Mouse (Mus musculus): Measurements from ENCODE around the gene Cmtr1. TPM values are rescaled to one million over a fixed set of nuclear protein-coding genes. Genes with fewer than 3 reads are reported as not detected.
"Not testable (repeated sequence)": the region's sequence is repeated elsewhere in the genome, so short reads cannot be mapped to it uniquely, and the experiment has no call there.

Cmtr1 gene
- total RNA-seq, 2 experiments from 2014 or later, result 52.4 to 99.0 TPM

DNA sequence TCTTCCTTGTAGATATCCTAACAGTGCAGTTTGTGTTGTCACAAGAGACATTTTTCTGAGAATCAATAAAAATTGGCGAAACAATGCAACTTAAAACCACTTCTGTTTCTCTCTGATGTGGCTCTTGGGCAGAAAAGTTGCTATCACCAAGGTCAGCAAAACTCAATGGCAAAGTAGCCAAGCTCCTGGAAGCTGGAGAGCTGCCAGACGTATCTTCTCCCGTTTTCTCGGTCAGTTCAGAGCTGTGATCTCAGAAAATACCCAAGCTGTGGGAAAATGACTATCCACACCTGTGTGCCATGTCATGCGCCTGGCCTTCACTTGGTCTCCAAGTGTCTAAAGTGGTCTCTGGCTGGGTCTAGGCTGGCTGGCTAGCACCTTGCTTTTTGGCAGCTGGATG lies 45.5 kb downstream of the Cmtr1 start:
- peak; percentile 67 for DNase-seq

DNA sequence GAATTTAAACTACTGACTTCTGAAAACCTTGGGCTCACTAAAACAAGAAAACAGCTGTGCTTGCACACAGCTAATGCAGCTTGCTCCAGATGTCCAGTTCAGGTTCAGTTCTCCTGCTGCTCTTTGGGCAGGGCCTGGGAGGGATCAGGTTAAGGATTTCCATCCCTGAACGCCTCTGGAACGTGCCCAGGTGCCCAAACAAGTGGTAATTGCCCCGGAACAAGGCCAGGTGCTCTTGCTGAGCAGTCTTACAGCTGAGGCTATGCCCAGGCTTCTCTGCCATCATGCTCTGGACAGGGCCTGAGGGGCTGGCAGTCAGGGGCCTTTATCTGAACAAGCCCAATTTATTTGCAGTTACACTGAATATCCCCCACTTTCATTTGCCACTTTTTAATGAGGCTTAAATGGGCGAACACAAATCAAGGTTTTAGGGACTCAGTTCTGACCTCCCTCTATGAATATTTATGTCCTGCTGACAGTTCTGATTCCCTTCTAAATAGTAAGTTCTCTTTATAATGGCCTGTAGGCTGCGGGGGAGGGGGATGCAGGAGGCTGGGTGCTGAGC lies 46.7 kb downstream of the Cmtr1 start:
- DNase-seq, result no peak

DNA sequence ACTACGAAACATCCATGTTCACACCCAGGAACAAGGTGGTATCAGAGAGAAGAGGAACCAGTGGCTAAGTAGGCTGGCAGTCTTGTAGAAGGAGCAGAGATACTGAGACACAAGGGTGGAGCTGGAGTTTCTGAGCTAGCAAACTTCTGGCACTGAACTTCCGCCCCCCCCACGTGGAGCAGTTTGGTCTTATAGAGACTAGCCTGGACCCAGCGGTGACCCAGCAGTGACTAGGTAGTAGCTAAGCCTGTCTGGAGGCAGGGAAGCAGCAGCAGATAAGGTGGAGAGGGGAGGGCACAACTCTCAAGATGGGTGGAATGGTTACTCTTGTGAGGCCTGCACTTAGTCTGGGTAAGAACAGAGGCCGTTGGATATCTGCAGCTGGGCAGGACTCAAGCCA lies 48.4 kb downstream of the Cmtr1 start:
- no peak for DNase-seq

DNA sequence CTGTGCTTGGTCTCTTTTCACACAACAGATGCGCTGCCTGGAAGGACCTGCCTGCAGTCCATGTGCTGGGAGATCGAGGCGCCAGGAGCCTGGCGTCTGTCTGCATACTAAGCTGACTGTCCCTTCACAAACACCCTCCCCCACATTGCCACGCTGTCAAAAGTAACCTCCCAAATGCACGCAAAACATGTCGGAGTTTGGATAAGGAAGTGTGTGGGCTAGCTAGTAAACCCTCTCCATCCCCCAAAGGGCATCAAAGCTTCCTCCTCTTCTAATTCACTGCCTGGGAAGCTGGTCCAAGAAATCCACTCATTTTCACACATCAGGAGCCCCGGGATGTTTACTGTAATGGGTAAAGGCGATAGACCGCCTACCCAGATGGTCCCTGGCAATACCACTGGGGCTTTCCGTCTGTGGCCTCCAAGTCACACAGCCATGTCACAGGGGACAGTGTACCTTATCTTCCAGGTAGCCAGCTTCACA lies 50.2 kb downstream of the Cmtr1 start:
- DNase-seq, result no peak

DNA sequence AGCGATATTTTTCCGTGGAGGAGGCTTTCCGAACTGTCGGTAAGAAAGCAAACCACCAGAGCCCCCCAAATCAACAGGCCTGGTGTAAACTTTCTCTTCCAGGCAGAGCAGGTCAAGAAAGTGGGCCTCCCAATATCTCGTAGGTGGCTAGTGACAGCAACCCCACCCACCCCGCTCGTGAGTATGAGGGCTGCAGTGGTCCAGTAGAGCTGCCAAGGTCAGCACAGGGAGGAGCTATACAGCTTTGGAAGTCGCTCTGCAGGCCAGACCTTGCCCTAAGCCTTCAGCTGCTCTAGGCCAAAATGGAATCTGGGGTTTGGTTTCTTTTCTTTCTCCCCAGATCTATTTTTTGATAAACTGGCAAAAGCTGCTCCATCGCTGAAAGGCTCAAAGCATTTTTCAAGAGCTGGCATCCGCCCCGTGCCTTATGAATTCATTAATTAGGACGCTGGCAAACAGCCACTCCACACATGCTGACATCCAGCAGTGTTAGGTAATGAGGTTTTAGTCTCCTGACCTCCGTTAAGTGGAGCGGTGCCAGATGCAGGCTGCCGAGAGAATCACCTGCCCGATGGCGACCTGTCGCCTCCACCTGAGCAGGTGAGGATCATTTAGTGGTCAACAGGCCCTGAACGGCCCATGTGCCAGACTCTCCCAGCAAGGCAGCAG lies 50.8 kb downstream of the Cmtr1 start:
- peak; percentile 53 for DNase-seq

DNA sequence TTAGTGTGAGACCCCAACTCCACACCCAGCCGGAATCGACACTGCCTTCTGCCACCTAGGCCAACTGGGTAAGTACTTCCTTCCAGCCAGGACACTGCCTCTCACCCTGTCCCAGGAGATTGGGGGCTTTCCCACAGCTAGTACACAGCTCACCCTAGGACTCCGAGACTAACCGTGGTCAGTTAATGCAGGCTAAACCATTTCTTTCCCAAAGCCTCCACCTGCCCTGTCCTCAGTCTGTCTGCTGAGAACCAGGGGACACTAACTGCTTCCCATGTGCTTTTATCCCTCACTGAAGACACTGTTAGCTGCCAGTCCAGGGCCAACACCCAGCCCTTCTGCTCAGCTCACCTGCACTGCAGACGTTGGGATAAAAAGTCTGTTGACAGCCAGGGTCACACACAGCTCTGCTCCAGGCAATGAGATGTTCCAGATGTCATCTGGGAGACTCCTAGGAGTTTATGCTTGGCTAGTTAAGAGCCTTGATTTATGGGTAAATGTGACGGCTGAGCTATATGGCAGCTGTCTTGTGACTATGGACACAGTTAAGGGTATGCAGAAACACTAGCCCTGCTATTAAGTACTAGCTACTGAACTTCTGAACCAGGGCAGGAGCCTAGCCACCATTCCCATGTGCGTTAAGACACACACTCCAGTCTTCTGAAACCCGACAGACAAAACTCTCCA lies 51.5 kb downstream of the Cmtr1 start:
- DNase-seq, result no peak

DNA sequence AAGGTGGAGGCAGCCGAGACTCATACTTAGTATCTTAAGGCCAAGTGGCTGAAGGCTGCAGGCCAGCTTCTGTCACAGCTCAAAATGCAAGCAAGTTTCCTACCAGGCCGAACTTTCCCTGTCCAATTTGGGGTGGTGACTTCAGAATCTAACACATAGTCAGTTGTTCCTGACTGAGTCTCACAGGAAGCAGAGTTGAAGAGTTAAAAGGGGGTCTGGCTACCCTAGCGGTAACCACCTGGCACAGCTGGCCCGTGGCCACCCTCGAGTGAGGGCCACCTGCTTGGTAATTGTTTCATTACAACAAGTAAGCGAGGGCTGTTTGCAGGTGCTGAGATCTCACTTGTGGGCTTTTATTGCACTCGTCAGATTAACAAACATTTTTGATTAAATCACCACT lies 52.2 kb downstream of the Cmtr1 start:
- no peak for DNase-seq

DNA sequence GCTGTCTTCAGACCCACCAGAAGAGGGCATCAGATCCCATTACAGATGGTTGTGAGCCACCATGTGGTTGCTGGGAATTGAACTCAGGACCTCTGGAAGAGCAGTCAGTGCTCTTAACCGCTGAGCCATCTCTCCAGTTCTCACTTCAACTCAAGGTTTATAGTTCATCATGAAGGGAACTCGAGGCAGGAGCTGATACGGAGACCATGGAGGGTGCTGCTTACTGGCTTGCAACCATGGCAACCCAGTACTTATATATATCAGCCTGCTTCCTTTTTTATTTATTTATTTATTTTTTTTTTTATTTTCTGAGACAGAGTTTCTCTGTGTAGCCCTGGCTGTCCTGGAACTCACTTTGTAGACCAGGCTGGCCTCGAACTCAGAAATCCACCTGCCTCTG lies 53.3 kb downstream of the Cmtr1 start:
- DNase-seq, result not testable (repeated sequence)

DNA sequence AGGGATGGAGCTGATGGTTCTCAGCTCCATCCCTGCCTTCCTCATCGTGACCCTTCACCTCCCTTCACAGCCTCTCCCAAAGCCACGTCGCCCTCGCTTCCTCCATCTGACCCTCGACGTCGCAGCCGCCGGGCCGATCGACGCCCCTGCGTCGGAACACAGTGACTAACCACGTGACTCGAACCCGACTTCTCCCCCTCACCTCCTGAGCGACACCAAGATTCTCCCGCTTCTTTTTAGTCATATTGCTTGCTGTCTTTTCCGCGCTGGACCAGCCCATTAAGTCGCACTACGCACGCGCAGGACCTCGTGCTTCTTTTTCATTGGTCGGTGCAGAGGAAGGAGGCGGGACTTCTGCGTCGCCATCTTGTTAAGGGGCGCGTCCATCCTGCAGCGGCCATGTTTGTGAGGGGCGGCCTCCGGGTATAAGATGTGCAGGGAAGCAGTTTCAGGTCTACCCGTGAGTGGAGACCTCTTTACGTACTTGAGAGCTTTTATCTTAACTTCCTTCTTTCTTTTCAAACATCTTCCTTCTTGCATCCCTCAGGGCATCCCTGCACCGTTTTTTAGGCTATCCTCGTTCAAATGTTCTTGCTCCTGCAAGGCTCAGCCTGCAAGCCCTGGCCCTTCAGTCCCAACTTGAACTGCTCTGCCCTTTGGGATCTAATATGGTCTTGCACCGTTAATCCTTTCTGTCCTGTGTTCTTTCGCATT lies 56.5 kb downstream of the Cmtr1 start, which contains the start of gene Ccdc167:
TSS of gene Ccdc167 (minus strand) at position 313 of the 714 bp plus-strand sequence.
- DNase-seq, result peak; percentile 97

DNA sequence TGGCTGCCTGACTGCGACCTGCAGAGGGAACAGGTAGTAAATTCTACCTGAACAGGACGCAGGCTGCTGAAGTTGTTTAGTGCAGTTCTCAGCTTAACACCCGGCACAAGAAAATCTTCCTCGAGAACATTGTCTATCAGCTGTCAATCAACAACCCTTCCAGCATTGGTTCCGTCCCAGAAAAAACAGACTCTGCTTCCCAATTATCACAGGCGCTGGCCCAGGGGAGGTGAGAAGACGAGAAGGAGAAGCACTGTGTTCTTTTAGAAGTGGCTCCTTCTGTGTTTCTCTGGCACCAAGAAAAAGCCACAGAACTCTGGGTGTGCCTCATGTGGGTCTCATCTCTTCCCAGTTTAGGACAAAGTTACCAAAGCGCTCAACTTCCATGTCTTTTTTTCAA lies 58.3 kb downstream of the Cmtr1 start:
- DNase-seq, result no peak

DNA sequence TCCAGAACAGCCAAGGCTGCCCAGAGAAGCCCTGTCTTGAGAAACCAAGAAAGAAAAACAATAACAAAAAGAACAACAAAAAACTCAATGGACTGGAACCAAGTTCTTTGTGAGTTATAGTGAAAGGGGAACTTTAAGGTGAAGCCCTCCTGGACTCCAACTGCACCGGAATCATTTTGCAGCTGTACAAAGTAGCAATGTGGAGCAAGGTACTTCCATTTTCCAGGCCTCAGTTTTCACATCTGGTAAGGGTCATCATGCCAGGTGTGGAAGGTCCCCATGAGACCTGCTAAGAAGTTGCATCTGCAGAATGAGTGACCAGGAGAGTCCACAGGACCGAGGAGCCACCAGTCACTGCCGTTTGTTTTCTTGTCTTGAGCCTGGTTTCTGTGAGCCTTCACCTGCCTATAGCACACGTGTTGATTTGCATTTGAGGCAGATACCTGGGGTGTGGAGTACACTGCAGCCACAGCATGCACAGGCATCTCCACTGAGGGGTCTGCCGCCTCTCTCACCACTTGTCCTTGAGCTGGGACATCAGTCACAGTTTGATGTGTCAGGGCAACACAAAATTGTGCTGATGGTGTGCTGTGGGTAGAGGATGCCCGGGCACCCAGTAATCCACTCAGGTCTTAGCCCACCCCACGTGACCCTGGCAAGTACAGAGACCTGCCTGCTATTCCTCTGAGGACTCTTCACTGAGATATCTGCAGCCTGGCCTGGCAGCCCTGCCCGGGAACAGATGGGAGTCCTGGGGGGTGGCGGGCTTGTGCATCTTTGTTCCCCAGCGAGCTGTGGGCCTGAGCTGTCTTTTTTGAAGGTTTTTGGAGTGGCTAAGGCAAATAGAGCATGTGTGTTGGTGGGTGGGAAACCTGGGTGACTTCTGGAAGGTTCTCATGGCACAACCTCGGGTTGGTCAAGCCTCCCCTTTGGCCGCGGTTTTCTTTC lies 59.5 kb downstream of the Cmtr1 start:
- DNase-seq, result no peak

DNA sequence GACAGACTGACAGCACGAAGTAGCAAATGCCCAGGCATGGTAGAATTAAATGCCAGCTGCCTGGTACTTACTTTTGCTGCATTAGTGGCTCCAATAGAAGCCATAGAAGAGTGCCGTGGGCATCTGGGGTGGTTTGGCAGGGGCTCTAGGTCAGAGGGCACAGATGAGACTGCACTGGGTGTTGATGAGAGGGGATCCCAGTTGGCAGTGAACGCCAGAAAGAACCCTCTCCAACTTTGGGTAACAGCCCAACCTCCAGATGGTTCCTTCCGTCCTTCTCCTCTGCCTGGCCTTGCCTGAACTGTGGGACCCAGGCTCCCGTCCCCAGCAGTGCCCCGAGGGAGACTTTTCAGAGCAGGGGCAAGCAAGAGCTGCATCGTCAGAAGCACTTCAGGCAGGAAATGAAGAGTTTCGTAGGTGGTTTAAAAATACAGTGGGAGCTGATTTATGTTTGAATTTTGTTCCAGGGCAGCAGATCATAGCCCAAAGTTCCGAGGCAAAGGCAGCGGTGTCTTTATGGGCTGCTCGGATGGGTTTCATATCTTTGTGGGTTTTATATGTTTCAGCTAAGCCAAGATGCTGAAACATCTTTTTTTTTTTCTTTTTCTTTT lies 60.5 kb downstream of the Cmtr1 start:
- no peak for DNase-seq

DNA sequence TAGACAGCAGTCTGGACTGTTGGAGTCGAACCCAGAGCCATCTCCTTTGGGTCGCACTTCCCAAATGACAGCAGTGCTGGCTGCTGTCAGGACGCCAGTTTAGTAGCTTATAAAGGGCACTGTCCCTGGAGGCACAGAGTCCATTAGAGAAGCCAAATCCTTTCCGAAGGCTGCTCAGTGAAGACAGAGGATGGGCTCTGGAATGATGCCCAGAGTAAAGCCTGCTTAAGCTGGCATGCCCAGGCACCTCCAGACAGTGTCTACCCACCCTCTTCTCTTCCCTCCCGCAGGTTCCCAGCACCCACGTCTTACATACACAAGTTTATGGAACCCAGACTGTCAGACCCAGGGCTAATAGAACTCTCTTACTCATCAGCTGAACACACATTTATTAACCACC lies 64.2 kb downstream of the Cmtr1 start:
- DNase-seq, result peak; percentile 45

DNA sequence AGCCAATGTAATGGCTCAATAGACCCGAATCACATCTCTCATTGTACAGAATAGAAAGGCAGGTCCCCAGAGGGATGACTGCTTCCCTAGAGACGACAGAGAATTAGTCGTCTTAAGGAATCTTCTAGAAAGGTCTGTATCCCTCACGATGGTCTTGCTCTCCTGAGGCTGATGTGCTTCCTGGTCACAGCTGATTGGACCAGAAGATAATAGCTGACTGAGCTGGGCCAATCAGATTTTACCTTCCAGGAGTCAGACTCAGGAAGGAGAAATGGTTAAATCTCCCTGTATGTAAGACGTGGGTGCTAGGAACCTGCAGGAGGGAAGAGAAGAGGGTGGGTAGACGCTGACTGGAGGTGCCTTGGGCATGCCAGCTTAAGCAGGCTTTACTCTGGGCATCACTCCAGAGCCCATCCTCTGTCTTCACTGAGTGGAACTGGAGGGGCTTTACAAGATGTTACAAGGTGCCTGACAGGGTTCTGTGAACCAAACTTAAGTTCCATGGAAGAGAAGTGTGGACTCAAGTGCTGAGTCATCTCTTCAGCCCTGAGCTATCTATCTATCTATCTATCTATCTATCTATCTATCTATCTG lies 64.7 kb downstream of the Cmtr1 start:
- DNase-seq, result no peak

DNA sequence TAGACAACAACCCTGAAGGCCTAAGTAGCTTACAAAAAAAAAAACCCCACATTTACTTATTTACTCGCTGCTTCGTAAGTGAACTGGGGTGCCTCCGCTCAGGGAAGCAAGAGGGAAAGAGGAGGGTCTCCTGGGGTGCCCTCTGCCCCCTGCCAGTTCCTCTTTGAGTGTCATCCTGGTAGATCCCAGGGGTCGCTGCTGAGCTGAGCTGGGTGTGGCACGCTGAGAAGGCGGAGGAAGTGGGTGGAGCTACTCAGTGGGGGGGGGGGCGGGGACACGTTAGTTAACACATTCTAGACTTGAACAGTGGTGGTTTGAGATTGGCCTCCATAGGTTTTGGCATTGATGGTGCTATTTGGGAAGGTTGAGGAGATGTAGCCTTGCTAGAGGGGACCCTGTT lies 67.7 kb downstream of the Cmtr1 start:
- no peak for DNase-seq

DNA sequence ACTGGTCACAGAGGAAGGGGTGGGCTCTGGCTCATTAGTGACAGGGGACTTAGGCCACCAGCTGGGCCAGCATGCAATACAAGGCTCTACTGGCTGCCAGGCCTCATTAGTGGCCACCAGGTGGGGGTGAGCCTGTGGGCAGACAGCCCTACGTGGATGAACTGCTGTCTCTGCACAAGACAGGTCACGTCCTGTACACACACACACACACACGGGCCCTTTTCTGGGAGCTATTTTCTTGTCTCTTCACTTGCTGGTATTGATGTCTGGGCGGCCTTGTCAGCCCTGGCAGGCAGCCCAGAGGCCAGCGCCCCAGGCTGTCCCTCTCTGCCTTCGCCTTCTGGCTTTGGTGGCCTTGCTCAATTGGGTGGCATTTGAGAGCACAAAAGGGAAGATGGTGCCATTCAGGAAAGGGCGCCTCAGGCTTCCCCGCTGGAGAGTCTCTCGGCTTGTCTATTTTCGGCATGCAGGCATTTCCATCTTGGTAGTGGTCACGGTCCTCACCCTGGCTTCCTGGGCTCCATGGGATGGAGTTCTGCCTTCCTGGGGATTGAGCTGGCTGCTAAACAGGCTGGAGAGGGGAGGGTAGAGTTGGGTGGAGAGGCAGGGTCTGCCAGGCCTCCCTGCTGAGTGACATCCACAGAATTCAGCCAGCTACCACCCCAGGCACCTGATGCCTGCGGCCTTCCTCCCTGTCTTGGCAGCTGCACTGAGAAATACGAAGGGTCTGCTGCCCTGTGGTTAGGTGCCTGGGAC lies 70.3 kb downstream of the Cmtr1 start:
- peak; percentile 83 for DNase-seq

DNA sequence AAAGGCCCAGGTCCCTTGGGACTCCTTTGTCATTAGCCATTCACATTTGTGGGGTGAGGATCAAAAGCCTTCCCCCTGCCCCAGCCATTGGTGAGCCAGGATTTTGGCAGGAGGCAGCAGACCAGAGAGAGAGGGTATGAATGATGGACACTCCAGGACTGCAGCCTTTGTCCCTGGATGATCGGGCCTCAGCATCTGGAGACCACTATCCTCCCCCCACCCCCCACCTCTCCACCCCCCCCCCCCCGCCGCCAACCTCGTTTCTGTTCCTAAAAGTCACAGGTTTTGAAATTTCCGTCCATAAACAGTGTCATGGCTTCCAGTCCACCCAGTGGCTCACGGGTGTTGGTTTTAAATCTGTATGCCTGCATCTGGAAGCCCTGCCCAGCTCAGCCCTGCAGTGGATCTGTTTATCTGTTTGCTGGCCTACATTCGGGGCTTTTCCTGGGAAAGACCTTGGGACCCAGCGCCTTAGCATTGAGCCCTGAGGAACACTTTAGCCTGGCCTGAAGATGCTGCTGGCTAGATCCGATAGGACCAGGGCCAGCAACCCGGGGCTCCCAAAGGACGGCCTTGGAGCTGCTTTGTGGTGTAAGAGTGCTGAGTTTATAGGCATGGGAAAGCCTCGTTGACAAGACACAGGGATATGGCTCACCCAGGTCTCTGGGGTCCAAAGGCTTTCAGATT lies 71.0 kb downstream of the Cmtr1 start:
- peak; percentile 53 for DNase-seq

DNA sequence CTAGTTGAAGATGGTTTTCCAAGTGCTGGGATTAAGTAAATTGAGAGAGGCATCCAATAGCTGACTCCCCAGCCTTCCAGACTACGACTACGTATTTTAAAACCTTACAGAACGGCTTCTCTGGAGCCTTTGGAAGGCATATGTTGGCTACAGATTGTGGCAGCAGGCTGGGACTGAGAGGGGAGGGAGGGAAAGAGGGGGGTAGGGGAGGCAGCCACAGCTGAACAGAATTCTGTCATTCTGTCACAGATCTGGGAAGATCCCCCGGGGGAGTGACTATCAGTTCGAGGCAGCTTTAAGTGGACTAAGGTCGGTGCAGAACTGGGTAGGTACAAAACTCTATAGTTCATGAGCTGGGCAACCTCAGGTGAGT lies 71.5 kb downstream of the Cmtr1 start:
- DNase-seq, result no peak

DNA sequence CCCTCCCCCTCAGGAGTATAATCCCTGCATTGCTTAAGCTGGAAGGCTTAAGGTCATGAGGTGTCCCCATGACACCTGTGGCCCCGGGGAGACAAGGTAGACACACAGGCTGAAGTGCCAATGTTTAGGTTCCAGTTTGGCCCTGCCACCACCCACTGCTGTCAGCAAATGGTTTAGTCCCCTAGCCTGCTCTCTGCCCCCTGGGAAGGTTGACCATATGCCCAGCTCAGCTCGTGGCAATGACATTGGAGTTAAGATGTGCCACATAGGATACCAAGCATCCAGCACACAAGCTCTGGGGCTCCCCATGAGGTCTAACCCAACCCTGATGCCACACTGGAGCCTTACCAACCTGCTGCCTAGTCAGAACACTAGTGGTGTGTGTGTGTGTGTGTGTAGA lies 72.1 kb downstream of the Cmtr1 start:
- DNase-seq, result no peak
